Comparison of ENCODE assay signal across 18 mouse cellular contexts in genomic region chr3:101007112-101007782, GRCm38 (mm10). TPM values are rescaled to one million over a fixed set of nuclear protein-coding genes. Genes with fewer than 3 reads are reported as not detected.
"Had no signal": no experiment of that assay in that cellular context is flagged by ENCODE, and none has a peak within 500 bp of the region (broad histone marks: within the 10 kb centered on the region; RNA-seq: fewer than 3 reads in every experiment).

No protein-coding gene starts in this region.

- H3K27me3 ChIP-seq: limb, embryonic 12.5 days; liver, embryonic 12.5 days; liver, embryonic 15.5 days; lung, embryonic 15.5 days; midbrain, embryonic 12.5 days; neural tube, embryonic 13.5 days had no signal

- H3K4me2 ChIP-seq: limb, embryonic 12.5 days; liver, embryonic 12.5 days; liver, embryonic 15.5 days; lung, embryonic 15.5 days; midbrain, embryonic 12.5 days; neural tube, embryonic 13.5 days had no signal

- ATAC-seq: liver, embryonic 12.5 days had no signal

- H3K9ac ChIP-seq: limb, embryonic 12.5 days; liver, embryonic 12.5 days; liver, embryonic 15.5 days; lung, embryonic 15.5 days; midbrain, embryonic 12.5 days; neural tube, embryonic 13.5 days had no signal

- DNase-seq: kidney, adult 18-20 months; kidney, adult 9 months; kidney, postnatal 14 days; kidney, postnatal 4 days; layer of hippocampus, adult 9-11 months; liver; lung, adult 18-20 months; lung, postnatal 10 days; lung, postnatal 4 days; thymus, adult 18-20 months; thymus, postnatal 36 days had no signal

- H3K4me1 ChIP-seq: liver, embryonic 15.5 days had no signal

- H3K9me3 ChIP-seq: limb, embryonic 12.5 days; liver, embryonic 12.5 days; liver, embryonic 15.5 days; lung, embryonic 15.5 days; midbrain, embryonic 12.5 days; neural tube, embryonic 13.5 days had no signal

- H3K27ac ChIP-seq: limb, embryonic 12.5 days; liver, embryonic 12.5 days; liver, embryonic 15.5 days; lung, embryonic 15.5 days; midbrain, embryonic 12.5 days; neural tube, embryonic 13.5 days had no signal

- H3K4me3 ChIP-seq: limb, embryonic 12.5 days; liver, embryonic 12.5 days; liver, embryonic 15.5 days; lung, embryonic 15.5 days; midbrain, embryonic 12.5 days; neural tube, embryonic 13.5 days had no signal

- H3K36me3 ChIP-seq: limb, embryonic 12.5 days; liver, embryonic 12.5 days; liver, embryonic 15.5 days; lung, embryonic 15.5 days; midbrain, embryonic 12.5 days; neural tube, embryonic 13.5 days had no signal

RNA-seq across cellular contexts. Expression of gene Cd101, which starts 22.1 kb away (rescaled TPM):
- polyA plus RNA-seq: midbrain, embryonic 12.5 days; testis, adult 2 months had no signal
